Mouse (Mus musculus): ENCODE results near the gene Tmem179b.

The Tmem179b gene

GRCm38 (mm10) chr19:8774086-8774835 lies at the start of gene Tmem179b:
Tmem179b (minus strand) TSS chr19:8774467.
- DNase-seq, result peak; percentile 97

- DNase-seq, result no peak
Observed at GRCm38 (mm10) chr19:8822696-8823095, 48.4 kb upstream of the Tmem179b start.

GRCm38 (mm10) chr19:8821146-8821545 lies 46.9 kb upstream of the Tmem179b start:
- DNase-seq, result no peak

GRCm38 (mm10) chr19:8820424-8820956 lies 46.2 kb upstream of the Tmem179b start:
- DNase-seq, result no peak

GRCm38 (mm10) chr19:8819596-8820423 lies 45.5 kb upstream of the Tmem179b start, which contains the start of gene Hnrnpul2:
Hnrnpul2 (plus strand) TSS chr19:8820010.
- DNase-seq, result peak; percentile 99

GRCm38 (mm10) chr19:8818801-8819595 lies 44.7 kb upstream of the Tmem179b start, which contains the start of gene Ttc9c:
Ttc9c (minus strand) TSS chr19:8819333.
- DNase-seq, result peak; percentile 99

- DNase-seq, result no peak
Observed at GRCm38 (mm10) chr19:8818301-8818798, 44.1 kb upstream of the Tmem179b start.

GRCm38 (mm10) chr19:8817001-8817400 lies 42.7 kb upstream of the Tmem179b start:
- DNase-seq, result no peak

GRCm38 (mm10) chr19:8815812-8816211 lies 41.5 kb upstream of the Tmem179b start:
- DNase-seq, result no peak

- DNase-seq, result no peak
Observed at GRCm38 (mm10) chr19:8806810-8807209, 32.5 kb upstream of the Tmem179b start.

GRCm38 (mm10) chr19:8803879-8804660 lies 29.8 kb upstream of the Tmem179b start:
- no peak for DNase-seq

GRCm38 (mm10) chr19:8803204-8803780 lies 29.0 kb upstream of the Tmem179b start:
- DNase-seq, result no peak

- DNase-seq, result peak; percentile 97
Observed at GRCm38 (mm10) chr19:8802130-8802821, 28.0 kb upstream of the Tmem179b start, which contains the start of gene Zbtb3. Zbtb3 (plus strand) TSS chr19:8802555.

GRCm38 (mm10) chr19:8798947-8799315 lies 24.7 kb upstream of the Tmem179b start:
- DNase-seq, result no peak

- peak; percentile 96 for DNase-seq
Observed at GRCm38 (mm10) chr19:8798264-8798946, 24.1 kb upstream of the Tmem179b start, which contains the start of gene Polr2g. Polr2g (minus strand) TSS chr19:8798577.

- no peak for DNase-seq
Observed at GRCm38 (mm10) chr19:8790171-8790570, 15.9 kb upstream of the Tmem179b start.

- no peak for DNase-seq
Observed at GRCm38 (mm10) chr19:8789171-8789570, 14.9 kb upstream of the Tmem179b start.

GRCm38 (mm10) chr19:8788521-8788920 lies 14.3 kb upstream of the Tmem179b start:
- DNase-seq, result peak; percentile 41

- peak; percentile 96 for DNase-seq
Observed at GRCm38 (mm10) chr19:8786008-8786781, 11.9 kb upstream of the Tmem179b start, which contains the start of gene Taf6l. Taf6l (minus strand) TSS chr19:8786417.
